Mouse (Mus musculus): ENCODE measurements around the gene 4930402F06Rik. TPM values are rescaled to one million over a fixed set of nuclear protein-coding genes. Genes with fewer than 3 reads are reported as not detected.

The 4930402F06Rik gene
- total RNA-seq (2023) = not detected

GRCm38 (mm10) chr2:35397096-35397495 lies at the start of gene 4930402F06Rik:
Gene 4930402F06Rik, minus strand, starts transcription at chr2:35397175.

GRCm38 (mm10) chr2:35367629-35368028 lies 29.3 kb downstream of the 4930402F06Rik start, which contains the start of gene 4930568D16Rik:
Gene 4930568D16Rik, minus strand, starts transcription at chr2:35367729.

GRCm38 (mm10) chr2:35336388-35337280 lies 60.3 kb downstream of the 4930402F06Rik start, which contains the start of gene Stom:
Gene Stom, minus strand, starts transcription at chr2:35336976.

Other genes starting within 250 kb of the 4930402F06Rik start
- 100 to 1,000 TPM; 146 to 164 TPM for gene Rab14, start 196.1 kb downstream of the 4930402F06Rik start, total RNA-seq (2023)
- 100 to 1,000 TPM; 197 to 230 TPM for gene Gsn, start 140.8 kb downstream of the 4930402F06Rik start, total RNA-seq (2023)
- gene Stom, start 60.2 kb downstream of the 4930402F06Rik start, total RNA-seq (2023) = 100 to 1,000 TPM in 1 of 2 experiments, 10 to 100 TPM in 1; 88.2 to 101 TPM
- not detected for gene 4930568D16Rik, start 29.4 kb downstream of the 4930402F06Rik start, total RNA-seq (2023)
- gene Ggta1, start 66.1 kb upstream of the 4930402F06Rik start, total RNA-seq (2023) = 10 to 100 TPM; 35.2 to 38.4 TPM
- 10 to 100 TPM; 42.2 to 47.7 TPM for gene Dab2ip, start 161.1 kb upstream of the 4930402F06Rik start, total RNA-seq (2023)